Mouse (Mus musculus) inflammation-experienced regulatory T-cells, adult 6 months (primary cell): ENCODE measurements at regions not wholly inside any gene's neighbourhood (a gene's known extent, or its start where the extent isn't known, plus 50 kb on each side); places are given as distances from the start of the nearest gene placed in this dataset.
A peak's percentile ranks its signal among the peaks of the same experiment; 100 is the strongest.

Source experiments
- ATAC-seq: one replicate; pipeline ENCODE4 v1.8.0; 2017

GRCm38 (mm10) chr1:60627367-60627766 is 60.5 kb upstream of the Raph1 start:
- peak; percentile 35 for ATAC-seq

- ATAC-seq: no peak
Measured at GRCm38 (mm10) chr1:60625698-60626486, 59.0 kb upstream of the Raph1 start.

- ATAC-seq: no peak
Measured at GRCm38 (mm10) chr1:60624231-60624630, 57.3 kb upstream of the Raph1 start.

GRCm38 (mm10) chr1:60623440-60624016 is 56.6 kb upstream of the Raph1 start:
- ATAC-seq: no peak

GRCm38 (mm10) chr1:60621770-60622169 is 54.9 kb upstream of the Raph1 start:
- no peak for ATAC-seq

- ATAC-seq: no peak
Measured at GRCm38 (mm10) chr1:60621064-60621726, 54.3 kb upstream of the Raph1 start.

GRCm38 (mm10) chr1:60618389-60618788 is 51.5 kb upstream of the Raph1 start:
- no peak for ATAC-seq

- no peak for ATAC-seq
Measured at GRCm38 (mm10) chr1:60616916-60617315, 50.0 kb upstream of the Raph1 start.
